ENCODE assay signal across 16 mouse cellular contexts in the genomic region with DNA sequence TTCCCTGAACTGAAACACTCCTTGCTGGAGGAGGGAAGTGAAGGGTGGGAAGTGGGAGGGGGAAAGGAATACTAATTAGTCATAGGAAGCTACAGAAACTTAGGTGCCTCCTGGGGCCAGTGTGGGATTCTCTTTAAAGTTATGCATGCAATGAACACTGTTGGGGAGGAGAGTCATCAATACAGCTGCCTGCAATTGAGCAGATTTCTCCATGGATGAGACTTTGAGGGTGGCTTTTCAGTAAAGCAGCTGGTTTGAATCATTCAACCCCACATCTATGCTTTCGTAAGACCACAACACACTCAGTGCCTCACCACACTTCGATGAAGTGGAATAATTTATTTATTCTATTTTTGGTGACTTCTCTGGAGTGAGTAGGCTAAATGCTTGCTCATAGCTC.
DNase-seq lines count a peak whose midpoint lies in the region; ATAC-seq and TF ChIP-seq lines count a peak whose summit lies in the region.
"Had no signal": no experiment of that assay in that cellular context is flagged by ENCODE, and none has a peak within 500 bp of the region (broad histone marks: within the 10 kb centered on the region; RNA-seq: fewer than 3 reads in every experiment).

No protein-coding gene starts in this region.

- DNase-seq in kidney, postnatal 0 days (ENCODE audit: low spot score) = peak; percentile 6
- DNase-seq in kidney, adult 8-10 months = no peak
- peak; percentile 4 for DNase-seq in lung, postnatal 10 days
- no peak for DNase-seq in lung, postnatal 25 days (ENCODE audit: low spot score)
- peak; percentile 63 for DNase-seq in telencephalon, adult 2 months (ENCODE audit: low read depth, low spot score)
- DNase-seq in gastrocnemius, postnatal 25 days = no peak
- DNase-seq: cerebellum, adult 18-20 months; gastrocnemius, postnatal 14 days; heart, postnatal 36 days; kidney, postnatal 10 days; retina, postnatal 1 day; thymus, adult 18-20 months had no signal

- no peak overlapping the region for H3K4me2 ChIP-seq in kidney, postnatal 0 days (ENCODE audit: low read length)
- no peak overlapping the region for H3K4me2 ChIP-seq in embryonic facial prominence, embryonic 15.5 days (replicated peaks)

- H3K9me3 ChIP-seq in kidney, postnatal 0 days (replicated peaks; ENCODE audit: low read length) = no peaks in the 10 kb centered on the region
- no peaks in the 10 kb centered on the region for H3K9me3 ChIP-seq in embryonic facial prominence, embryonic 15.5 days (replicated peaks)
- H3K9me3 ChIP-seq: forebrain, embryonic 10.5 days; heart, embryonic 10.5 days had no signal

- no peaks in the 10 kb centered on the region for H3K27me3 ChIP-seq in kidney, postnatal 0 days (ENCODE audit: insufficient read depth, low read length)
- H3K27me3 ChIP-seq in embryonic facial prominence, embryonic 15.5 days = no peaks in the 10 kb centered on the region

- no peaks in the 10 kb centered on the region for H3K4me1 ChIP-seq in kidney, postnatal 0 days (replicated peaks; ENCODE audit: insufficient read depth, low read length)
- no peaks in the 10 kb centered on the region for H3K4me1 ChIP-seq in embryonic facial prominence, embryonic 15.5 days
- H3K4me1 ChIP-seq: heart, embryonic 10.5 days had no signal

- ATAC-seq in kidney, postnatal 0 days (replicated peaks; ENCODE audit: low FRiP score, low read depth) = no peak
- ATAC-seq in embryonic facial prominence, embryonic 15.5 days (ENCODE audit: insufficient number of reproducible peaks, low FRiP score, low TSS enrichment, low read depth) = peak; percentile 57; the same call in 1 of the 2 replicates
- ATAC-seq: CD4-positive, CD25-positive, alpha-beta regulatory T cell, adult 4 months had no signal

- no peak overlapping the region for H3K27ac ChIP-seq in kidney, postnatal 0 days
- H3K27ac ChIP-seq in embryonic facial prominence, embryonic 15.5 days (replicated peaks) = no peak overlapping the region
- H3K27ac ChIP-seq: forebrain, embryonic 10.5 days; heart, embryonic 10.5 days had no signal

- H3K36me3 ChIP-seq in kidney, postnatal 0 days (ENCODE audit: insufficient read depth, low read length) = no peaks in the 10 kb centered on the region
- H3K36me3 ChIP-seq in embryonic facial prominence, embryonic 15.5 days = no peaks in the 10 kb centered on the region
- H3K36me3 ChIP-seq: forebrain, embryonic 10.5 days; heart, embryonic 10.5 days had no signal

- no peak overlapping the region for H3K4me3 ChIP-seq in kidney, postnatal 0 days (replicated peaks; ENCODE audit: low read depth, low read length)
- H3K4me3 ChIP-seq in embryonic facial prominence, embryonic 15.5 days (replicated peaks) = no peak overlapping the region
- H3K4me3 ChIP-seq: forebrain, embryonic 10.5 days; heart, embryonic 10.5 days had no signal

- H3K9ac ChIP-seq in kidney, postnatal 0 days (ENCODE audit: low read depth, low read length) = no peak overlapping the region
- H3K9ac ChIP-seq in embryonic facial prominence, embryonic 15.5 days = no peak overlapping the region

- 40% methylated on average over 2 of the region's 2 CpGs for WGBS in kidney, postnatal 0 days
- WGBS in embryonic facial prominence, embryonic 15.5 days = 28% methylated on average over 2 of the region's 2 CpGs

- TF ChIP-seq CTCF in kidney, postnatal 0 days (IDR thresholded peaks at IDR 0.05; ENCODE audit: low read depth) = no peak

Comparison
In these comparisons a context has a peak if more than half of its experiments do, and no peak if none do; other contexts are left out.
1. DNase-seq: peak in kidney, postnatal 0 days (single experiment), lung, postnatal 10 days (single experiment) and telencephalon, adult 2 months (single experiment); none in kidney, adult 8-10 months (0 of 2), lung, postnatal 25 days (single experiment) and gastrocnemius, postnatal 25 days (single experiment).